In genomic region chr19:10940097-10940800, GRCm38 (mm10) we compare ENCODE assay signal across 8 mouse cellular contexts. TPM values are rescaled to one million over a fixed set of nuclear protein-coding genes. Genes with fewer than 3 reads are reported as not detected.
A peak's percentile ranks its signal among the peaks of the same experiment; 100 is the strongest.
DNase-seq lines count a peak whose midpoint lies in the region; ATAC-seq and TF ChIP-seq lines count a peak whose summit lies in the region.

No protein-coding gene starts in this region.

- H3K27ac ChIP-seq in bone marrow, adult 2 months (ENCODE audit: control insufficient read depth, insufficient read depth, low read depth, low read length, poor library complexity) = no peak overlapping the region
- H3K27ac ChIP-seq in embryonic facial prominence, embryonic 15.5 days (replicated peaks) = no peak overlapping the region
- H3K27ac ChIP-seq in heart, postnatal 0 days (ENCODE audit: low read depth) = no peak overlapping the region
- H3K27ac ChIP-seq in liver, postnatal 0 days (ENCODE audit: low read depth) = no peak overlapping the region
- peak overlapping the region; percentile 73 for H3K27ac ChIP-seq in neural tube, embryonic 15.5 days (replicated peaks)

- WGBS in bone marrow, adult 2 months = 26% methylated on average over 37 of the region's 37 CpGs
- WGBS in embryonic facial prominence, embryonic 15.5 days = 17% methylated on average over 37 of the region's 37 CpGs
- 21% methylated on average over 37 of the region's 37 CpGs for WGBS in heart, postnatal 0 days
- 25% methylated on average over 37 of the region's 37 CpGs for WGBS in liver, postnatal 0 days (ENCODE audit: insufficient replicate concordance)
- WGBS in neural tube, embryonic 15.5 days = 18% methylated on average over 37 of the region's 37 CpGs

- H3K4me3 ChIP-seq in bone marrow, adult 2 months (replicated peaks; ENCODE audit: control insufficient read depth, low read depth, low read length) = no peak overlapping the region
- H3K4me3 ChIP-seq in embryonic facial prominence, embryonic 15.5 days (replicated peaks) = peak overlapping the region; percentile 45
- H3K4me3 ChIP-seq in heart, postnatal 0 days (ENCODE audit: low read depth, low read length) = peak overlapping the region; percentile 31
- peak overlapping the region; percentile 22; the same call in 1 of the 2 replicates for H3K4me3 ChIP-seq in liver, postnatal 0 days (ENCODE audit: low read depth, low read length)
- peak overlapping the region; percentile 38 for H3K4me3 ChIP-seq in neural tube, embryonic 15.5 days (replicated peaks)

- no peak for TF ChIP-seq POLR2A in bone marrow, adult 2 months (IDR thresholded peaks at IDR 0.05; ENCODE audit: borderline replicate concordance, control insufficient read depth, low read depth, low read length)

- ATAC-seq in embryonic facial prominence, embryonic 15.5 days (ENCODE audit: insufficient number of reproducible peaks, low FRiP score, low TSS enrichment, low read depth) = peak; percentile 81
- ATAC-seq in heart, postnatal 0 days (ENCODE audit: insufficient read depth, low read depth) = peak; percentile 76
- ATAC-seq in liver, postnatal 0 days = peak; percentile 77
- peak; percentile 93 for ATAC-seq in neural tube, embryonic 15.5 days (ENCODE audit: low FRiP score)

- peaks cover 37% of the 10 kb centered on the region for H3K36me3 ChIP-seq in embryonic facial prominence, embryonic 15.5 days
- H3K36me3 ChIP-seq in heart, postnatal 0 days (replicated peaks; ENCODE audit: control insufficient read depth, insufficient read depth, low read length) = peaks cover 33% of the 10 kb centered on the region
- H3K36me3 ChIP-seq in liver, postnatal 0 days (replicated peaks; ENCODE audit: insufficient read depth, low read length) = peaks cover 34% of the 10 kb centered on the region
- peaks cover 25% of the 10 kb centered on the region for H3K36me3 ChIP-seq in neural tube, embryonic 15.5 days

- TF ChIP-seq EP300 in heart, postnatal 0 days (IDR thresholded peaks at IDR 0.05; ENCODE audit: low read depth) = no peak
- no peak for TF ChIP-seq EP300 in liver, postnatal 0 days (IDR thresholded peaks at IDR 0.05; ENCODE audit: low read depth)

- H3K4me1 ChIP-seq in bone marrow, adult 2 months (ENCODE audit: control insufficient read depth, insufficient read depth, low read length) = no peaks in the 10 kb centered on the region; the same call in none of the 2 replicates
- peaks cover 13% of the 10 kb centered on the region for H3K4me1 ChIP-seq in embryonic facial prominence, embryonic 15.5 days
- peaks cover 11% of the 10 kb centered on the region for H3K4me1 ChIP-seq in heart, postnatal 0 days (ENCODE audit: control insufficient read depth, insufficient read depth)
- peaks cover 12% of the 10 kb centered on the region for H3K4me1 ChIP-seq in liver, postnatal 0 days (ENCODE audit: insufficient read depth)
- peaks cover 18% of the 10 kb centered on the region for H3K4me1 ChIP-seq in neural tube, embryonic 15.5 days

- DNase-seq in B cell, adult 2 months = peak; percentile 68
- peak; percentile 51 for DNase-seq in heart, postnatal 0 days (ENCODE audit: low spot score)
- DNase-seq in kidney, postnatal 36 days = peak; percentile 69 to 90
- DNase-seq in liver, postnatal 0 days = peak; percentile 85
- DNase-seq in thymus, adult 18-20 months = peak; percentile 31 to 35

- H3K9me3 ChIP-seq in embryonic facial prominence, embryonic 15.5 days (replicated peaks) = no peaks in the 10 kb centered on the region
- H3K9me3 ChIP-seq in heart, postnatal 0 days (replicated peaks; ENCODE audit: control insufficient read depth, low read length) = no peaks in the 10 kb centered on the region
- no peaks in the 10 kb centered on the region for H3K9me3 ChIP-seq in liver, postnatal 0 days (ENCODE audit: low read length)
- H3K9me3 ChIP-seq in neural tube, embryonic 15.5 days (replicated peaks) = no peaks in the 10 kb centered on the region

- peak overlapping the region; percentile 33 for H3K9ac ChIP-seq in embryonic facial prominence, embryonic 15.5 days
- H3K9ac ChIP-seq in heart, postnatal 0 days (replicated peaks; ENCODE audit: low read depth, low read length) = peak overlapping the region; percentile 45
- no peak overlapping the region for H3K9ac ChIP-seq in liver, postnatal 0 days (replicated peaks)
- H3K9ac ChIP-seq in neural tube, embryonic 15.5 days (replicated peaks) = peak overlapping the region; percentile 50

- peak; percentile 80 for TF ChIP-seq CTCF in bone marrow, adult 2 months (IDR thresholded peaks at IDR 0.05; ENCODE audit: control insufficient read depth, insufficient read depth, low read length)
- TF ChIP-seq CTCF in heart, postnatal 0 days (IDR thresholded peaks at IDR 0.05; ENCODE audit: low read depth) = peak; percentile 77
- TF ChIP-seq CTCF in liver, postnatal 0 days (IDR thresholded peaks at IDR 0.05; ENCODE audit: low read depth) = peak; percentile 86

- H3K27me3 ChIP-seq in embryonic facial prominence, embryonic 15.5 days = no peaks in the 10 kb centered on the region
- no peaks in the 10 kb centered on the region for H3K27me3 ChIP-seq in heart, postnatal 0 days (ENCODE audit: control insufficient read depth, insufficient read depth, low read length)
- 0 out of 2 replicates have a peak, but pooled peaks cover 3% of the 10 kb centered on the region for H3K27me3 ChIP-seq in liver, postnatal 0 days (ENCODE audit: insufficient read depth, low read length)
- no peaks in the 10 kb centered on the region for H3K27me3 ChIP-seq in neural tube, embryonic 15.5 days (replicated peaks)

- H3K4me2 ChIP-seq in embryonic facial prominence, embryonic 15.5 days (replicated peaks) = peak overlapping the region; percentile 91
- H3K4me2 ChIP-seq in heart, postnatal 0 days (ENCODE audit: low read depth, low read length) = peak overlapping the region; percentile 57
- H3K4me2 ChIP-seq in liver, postnatal 0 days (ENCODE audit: low read depth, low read length) = peak overlapping the region; percentile 65
- H3K4me2 ChIP-seq in neural tube, embryonic 15.5 days = peak overlapping the region; percentile 84

RNA-seq across cellular contexts. Expression of gene Ptgdr2, which starts 3.3 kb away (rescaled TPM):
- polyA plus RNA-seq in bone marrow, adult 2 months (2011; ENCODE audit: insufficient read depth, insufficient read length, low replicate concordance, missing spikeins) = not detected in 2 replicates
- 0.07 and 0.08 TPM in 2 replicates for polyA plus RNA-seq in embryonic facial prominence, embryonic 15.5 days (2015; fragmentation: Nextera tagmentation; extraction: Ambion mirVana)
- 0.11 and 0.39 TPM in 2 replicates for total RNA-seq in heart, postnatal 0 days (2014; rRNA removed; ENCODE audit: low replicate concordance)
- 0.04 and 0.07 TPM in 2 replicates for polyA plus RNA-seq in heart, postnatal 0 days (2015; fragmentation: Nextera tagmentation; extraction: Ambion mirVana)
- polyA plus RNA-seq in liver, postnatal 0 days (2015; fragmentation: Nextera tagmentation; extraction: Ambion mirVana) = not detected in 2 replicates
- 0.19 TPM in 1 of 2 replicates, not detected in the other for polyA plus RNA-seq in neural tube, embryonic 15.5 days (2015; fragmentation: Nextera tagmentation; extraction: Ambion mirVana)

RNA-seq across cellular contexts. Expression of gene Ccdc86, which starts 8.8 kb away (rescaled TPM):
- 4.4 and 5.8 TPM in 2 replicates for polyA plus RNA-seq in bone marrow, adult 2 months (2011; ENCODE audit: insufficient read depth, insufficient read length, low replicate concordance, missing spikeins)
- polyA plus RNA-seq in embryonic facial prominence, embryonic 15.5 days (2015; fragmentation: Nextera tagmentation; extraction: Ambion mirVana) = 26.3 and 27.3 TPM in 2 replicates
- total RNA-seq in heart, postnatal 0 days (2014; rRNA removed; ENCODE audit: low replicate concordance) = 8.7 and 12.1 TPM in 2 replicates
- polyA plus RNA-seq in heart, postnatal 0 days (2015; fragmentation: Nextera tagmentation; extraction: Ambion mirVana) = 9.8 and 12.4 TPM in 2 replicates
- polyA plus RNA-seq in liver, postnatal 0 days (2015; fragmentation: Nextera tagmentation; extraction: Ambion mirVana) = 11.6 and 12.4 TPM in 2 replicates
- polyA plus RNA-seq in neural tube, embryonic 15.5 days (2015; fragmentation: Nextera tagmentation; extraction: Ambion mirVana) = 12.7 and 16.9 TPM in 2 replicates

RNA-seq across cellular contexts. Expression of gene Zp1, which starts 19.8 kb away (rescaled TPM):
- not detected in 2 replicates for polyA plus RNA-seq in bone marrow, adult 2 months (2011; ENCODE audit: insufficient read depth, insufficient read length, low replicate concordance, missing spikeins)
- not detected in 2 replicates for polyA plus RNA-seq in embryonic facial prominence, embryonic 15.5 days (2015; fragmentation: Nextera tagmentation; extraction: Ambion mirVana)
- not detected in 2 replicates for total RNA-seq in heart, postnatal 0 days (2014; rRNA removed; ENCODE audit: low replicate concordance)
- polyA plus RNA-seq in heart, postnatal 0 days (2015; fragmentation: Nextera tagmentation; extraction: Ambion mirVana) = 0.19 TPM in 1 of 2 replicates, not detected in the other
- not detected in 2 replicates for polyA plus RNA-seq in liver, postnatal 0 days (2015; fragmentation: Nextera tagmentation; extraction: Ambion mirVana)
- polyA plus RNA-seq in neural tube, embryonic 15.5 days (2015; fragmentation: Nextera tagmentation; extraction: Ambion mirVana) = 0.18 and 0.44 TPM in 2 replicates

RNA-seq across cellular contexts. Expression of gene Ms4a10, which starts 34.2 kb away (rescaled TPM):
- not detected in 2 replicates for polyA plus RNA-seq in bone marrow, adult 2 months (2011; ENCODE audit: insufficient read depth, insufficient read length, low replicate concordance, missing spikeins)
- 0.32 and 1.1 TPM in 2 replicates for polyA plus RNA-seq in embryonic facial prominence, embryonic 15.5 days (2015; fragmentation: Nextera tagmentation; extraction: Ambion mirVana)
- total RNA-seq in heart, postnatal 0 days (2014; rRNA removed; ENCODE audit: low replicate concordance) = not detected in 2 replicates
- 0.11 and 0.22 TPM in 2 replicates for polyA plus RNA-seq in heart, postnatal 0 days (2015; fragmentation: Nextera tagmentation; extraction: Ambion mirVana)
- not detected in 2 replicates for polyA plus RNA-seq in liver, postnatal 0 days (2015; fragmentation: Nextera tagmentation; extraction: Ambion mirVana)
- 1.0 TPM in 1 of 2 replicates, not detected in the other for polyA plus RNA-seq in neural tube, embryonic 15.5 days (2015; fragmentation: Nextera tagmentation; extraction: Ambion mirVana)

RNA-seq across cellular contexts. Expression of gene Prpf19, which starts 45.2 kb away (rescaled TPM):
- 24.2 and 58.3 TPM in 2 replicates for polyA plus RNA-seq in bone marrow, adult 2 months (2011; ENCODE audit: insufficient read depth, insufficient read length, low replicate concordance, missing spikeins)
- 45.2 and 49.4 TPM in 2 replicates for polyA plus RNA-seq in embryonic facial prominence, embryonic 15.5 days (2015; fragmentation: Nextera tagmentation; extraction: Ambion mirVana)
- 362 and 463 TPM in 2 replicates for total RNA-seq in heart, postnatal 0 days (2014; rRNA removed; ENCODE audit: low replicate concordance)
- polyA plus RNA-seq in heart, postnatal 0 days (2015; fragmentation: Nextera tagmentation; extraction: Ambion mirVana) = 33.0 and 36.8 TPM in 2 replicates
- 10.2 and 12.7 TPM in 2 replicates for polyA plus RNA-seq in liver, postnatal 0 days (2015; fragmentation: Nextera tagmentation; extraction: Ambion mirVana)
- 41.6 and 42.7 TPM in 2 replicates for polyA plus RNA-seq in neural tube, embryonic 15.5 days (2015; fragmentation: Nextera tagmentation; extraction: Ambion mirVana)

Comparison
In these comparisons a context has a peak if more than half of its experiments do, and no peak if none do; other contexts are left out.
1. DNase-seq: peak in every context shown above with its lines; median percentile 85 in liver, postnatal 0 days; 80 in kidney, postnatal 36 days; 68 in B cell, adult 2 months; 51 in heart, postnatal 0 days; 33 in thymus, adult 18-20 months.